Mouse (Mus musculus): ENCODE measurements at regions not wholly inside any gene's neighbourhood (a gene's known extent, or its start where the extent isn't known, plus 50 kb on each side); places are given as distances from the start of the nearest gene placed in this dataset.

DNA sequence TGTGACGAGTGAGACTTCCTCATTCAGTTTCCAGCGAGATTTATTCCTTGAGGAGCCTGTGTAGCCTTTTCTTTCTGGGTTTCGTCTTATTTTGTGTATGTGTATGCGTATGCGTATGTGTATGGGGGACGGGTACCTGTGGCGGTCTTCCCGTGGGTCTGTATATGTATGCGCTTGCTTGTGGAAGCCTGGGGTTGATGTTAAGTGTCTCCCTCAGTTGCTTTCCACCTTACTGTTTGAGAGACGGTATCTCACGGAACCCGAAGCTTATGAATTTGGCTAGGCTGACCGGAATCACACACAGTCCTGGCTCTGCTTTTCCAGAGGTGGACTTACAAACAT, 87.1 kb downstream of the Ankrd50 start:
- no peak for ATAC-seq

DNA sequence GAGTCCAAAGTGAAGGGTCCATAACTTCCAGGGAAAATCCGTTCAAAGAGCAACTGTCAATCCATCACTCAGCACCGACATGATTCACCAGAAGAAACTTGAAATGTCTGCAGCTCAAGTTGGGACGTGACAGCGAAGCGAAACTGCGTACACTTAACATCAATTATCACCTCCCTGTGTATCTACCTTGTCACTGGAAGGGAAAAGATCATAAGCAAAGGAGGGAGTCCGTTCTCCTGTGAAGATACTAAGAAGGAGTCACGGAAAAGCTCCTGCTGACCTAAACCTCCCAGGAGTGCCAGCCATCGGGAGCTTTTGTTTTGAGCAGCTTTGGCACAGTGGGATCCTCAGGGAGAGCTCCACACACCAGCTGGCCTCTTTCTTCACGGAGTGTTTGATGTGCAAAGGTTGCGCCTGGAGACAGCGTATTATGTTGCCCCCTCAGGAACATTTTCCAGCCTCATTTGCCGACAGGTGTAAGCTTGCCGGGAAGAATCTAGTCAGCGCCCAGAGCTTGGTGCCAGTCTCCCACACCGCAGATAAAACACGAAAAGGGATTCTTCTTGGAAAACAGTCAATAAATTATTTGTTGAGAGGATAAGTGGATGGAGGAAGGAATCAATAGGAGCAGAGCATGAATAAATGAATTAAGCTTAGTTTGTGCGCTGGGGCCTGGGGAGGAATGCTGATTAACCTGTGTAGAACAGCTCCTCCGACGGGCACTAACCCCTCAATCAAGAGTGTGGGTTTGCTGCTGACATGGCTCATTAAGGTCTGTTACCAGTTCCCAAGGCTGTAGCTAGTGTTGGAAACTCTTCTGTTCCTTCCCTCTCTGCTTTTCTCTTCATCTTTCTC, 87.7 kb downstream of the Ankrd50 start:
- no peak for ATAC-seq

GRCm38 (mm10) chr3:38394308-38394707, 90.3 kb downstream of the Ankrd50 start:
- peak; percentile 14 for ATAC-seq

- no peak for ATAC-seq
Measured at GRCm38 (mm10) chr3:38389647-38390046, 95.0 kb downstream of the Ankrd50 start.

DNA sequence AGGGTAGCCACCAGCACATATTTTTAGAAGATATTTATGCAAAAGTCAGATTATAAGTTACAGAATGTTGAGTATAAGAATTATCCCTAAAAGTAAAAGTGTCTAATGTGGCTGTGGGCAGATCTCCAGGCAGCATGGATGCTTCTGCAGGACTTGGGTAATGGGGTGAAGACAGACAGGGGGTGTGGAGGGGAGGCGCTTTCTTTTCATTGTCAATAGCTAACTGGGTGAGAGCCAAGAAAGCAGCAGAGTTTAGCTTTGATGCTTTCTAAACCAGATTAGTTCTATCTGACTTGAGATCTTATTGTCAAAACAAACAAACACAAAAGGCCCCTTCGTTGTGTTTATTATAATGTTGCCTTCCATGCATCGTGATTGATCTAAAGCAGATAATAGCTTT, 95.7 kb downstream of the Ankrd50 start:
- no peak for ATAC-seq

- ATAC-seq = no peak
Measured at GRCm38 (mm10) chr3:38382743-38383142, 101.9 kb downstream of the Ankrd50 start.

DNA sequence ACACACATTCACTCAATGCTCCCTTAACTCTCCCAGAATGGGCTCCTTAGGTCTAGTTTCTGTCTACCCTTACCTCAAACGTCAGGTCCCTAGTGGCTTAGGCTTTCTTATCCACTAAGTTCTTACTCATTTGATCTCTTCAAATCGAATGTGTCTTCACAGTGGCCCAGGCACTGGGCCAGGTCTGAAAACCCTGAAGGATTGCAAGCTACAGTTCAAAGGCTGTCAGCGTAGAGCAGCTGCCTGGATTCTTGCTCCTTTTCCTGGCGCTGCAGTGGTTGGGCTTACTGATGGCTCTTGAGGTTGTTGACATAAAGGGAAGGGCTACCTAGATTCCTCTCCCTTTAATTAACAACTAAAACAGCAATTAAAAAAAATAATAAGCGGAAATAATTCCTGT, 103.0 kb downstream of the Ankrd50 start:
- ATAC-seq = no peak

GRCm38 (mm10) chr3:38373690-38374089, 111.0 kb downstream of the Ankrd50 start:
- ATAC-seq = no peak

DNA sequence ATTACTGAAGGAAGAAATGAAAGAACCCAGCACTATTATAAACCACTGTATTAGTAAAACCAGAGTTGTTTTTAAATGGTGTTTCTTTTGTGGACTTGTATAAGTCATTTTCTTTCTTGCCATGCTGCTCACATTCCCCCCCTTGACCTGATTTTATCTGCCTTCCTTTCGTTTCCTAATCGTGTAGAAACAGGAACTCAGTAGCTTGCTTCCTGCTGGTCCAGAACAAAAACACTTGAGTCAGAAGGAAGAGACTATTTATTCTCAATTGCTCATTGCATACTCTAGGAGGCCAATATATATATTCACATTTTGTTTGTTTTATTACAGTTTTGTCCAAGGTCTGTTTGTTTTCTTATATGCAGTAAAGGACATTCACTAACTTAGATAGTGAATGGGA, 112.9 kb downstream of the Ankrd50 start:
- ATAC-seq = peak; percentile 32

DNA sequence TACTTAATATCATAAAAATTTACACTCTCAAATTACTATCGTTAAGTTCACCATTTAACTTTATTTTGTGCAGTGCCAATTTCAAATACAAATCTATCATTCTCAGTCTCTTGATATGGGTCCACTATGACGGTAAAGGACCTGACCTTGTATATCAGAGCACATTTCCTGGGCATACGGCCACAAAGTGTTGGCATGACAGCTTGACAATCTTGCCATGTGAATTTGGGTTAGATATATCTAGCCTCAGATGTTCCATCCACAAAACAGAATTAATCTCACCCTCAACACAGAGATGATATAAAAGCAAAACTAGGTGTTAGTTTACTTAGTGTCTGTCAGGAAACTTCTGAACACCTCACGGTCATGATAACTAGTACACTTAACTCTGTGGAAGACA, 120.8 kb downstream of the Ankrd50 start:
- no peak for ATAC-seq

DNA sequence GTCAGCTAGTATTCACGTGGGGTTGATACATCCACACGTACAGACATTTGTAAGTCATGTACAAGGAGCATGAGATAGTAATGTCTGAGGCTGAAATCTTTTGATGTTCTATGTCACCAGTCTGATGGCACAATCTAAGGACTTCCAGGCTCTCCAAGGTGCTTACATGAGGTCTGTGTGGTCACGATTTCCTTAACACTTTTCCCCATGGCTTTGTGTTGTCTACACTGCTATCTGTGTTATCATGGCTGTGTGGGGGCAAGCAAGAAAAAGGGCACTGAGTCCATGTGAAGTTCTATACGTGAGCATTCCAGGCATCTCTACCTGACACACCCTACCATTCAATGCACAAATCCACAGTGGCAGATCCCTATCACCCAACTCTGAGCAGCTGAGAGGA, 123.2 kb downstream of the Ankrd50 start:
- no peak for ATAC-seq

DNA sequence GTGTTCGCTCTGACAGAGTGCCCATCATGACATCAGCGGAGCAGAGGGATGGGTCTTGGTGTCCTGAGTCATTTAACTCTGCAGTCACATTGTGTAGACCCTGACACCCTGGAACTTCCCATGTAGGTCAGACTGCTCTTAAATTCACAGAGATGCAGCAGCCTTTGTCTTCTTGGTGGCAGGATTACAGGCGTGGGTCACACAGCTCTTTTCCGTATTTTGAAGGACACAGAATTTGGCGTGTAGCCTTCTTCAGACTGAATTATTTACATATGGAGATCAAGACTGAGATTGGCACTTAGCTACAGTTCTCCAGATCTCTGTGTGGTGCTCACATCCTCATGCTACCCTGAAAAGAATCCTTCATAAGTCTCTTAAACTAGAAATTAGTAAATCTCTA, 123.7 kb downstream of the Ankrd50 start:
- ATAC-seq = no peak

DNA sequence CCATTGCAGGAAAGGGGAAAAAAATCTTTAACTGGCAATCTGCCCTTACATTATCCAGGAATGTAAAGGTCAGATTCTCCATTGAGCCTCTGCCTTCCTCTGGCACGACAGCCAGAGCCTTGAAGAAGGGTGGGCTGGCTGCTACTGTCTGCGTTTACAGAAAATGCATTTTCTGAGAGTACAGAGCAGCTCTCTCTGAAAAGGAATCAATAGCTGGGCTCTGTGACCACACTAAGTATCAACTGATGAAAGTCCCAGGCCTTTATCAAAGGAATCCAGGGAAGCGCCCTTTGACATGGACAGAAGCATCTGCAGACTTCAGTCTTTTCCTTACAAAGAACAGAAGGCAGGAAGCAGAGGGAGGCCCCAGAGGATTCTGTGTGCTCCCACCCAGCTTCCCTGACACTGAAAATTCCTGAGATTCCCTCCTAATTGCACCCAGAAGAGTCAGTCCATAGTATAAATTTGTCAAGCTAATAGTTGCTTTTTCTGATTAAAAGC, 124.2 kb downstream of the Ankrd50 start:
- no peak for ATAC-seq

GRCm38 (mm10) chr3:38357905-38358491, 126.6 kb downstream of the Ankrd50 start:
- ATAC-seq = no peak

- ATAC-seq = no peak
Measured at GRCm38 (mm10) chr3:38344283-38344682, 140.4 kb downstream of the Ankrd50 start.

DNA sequence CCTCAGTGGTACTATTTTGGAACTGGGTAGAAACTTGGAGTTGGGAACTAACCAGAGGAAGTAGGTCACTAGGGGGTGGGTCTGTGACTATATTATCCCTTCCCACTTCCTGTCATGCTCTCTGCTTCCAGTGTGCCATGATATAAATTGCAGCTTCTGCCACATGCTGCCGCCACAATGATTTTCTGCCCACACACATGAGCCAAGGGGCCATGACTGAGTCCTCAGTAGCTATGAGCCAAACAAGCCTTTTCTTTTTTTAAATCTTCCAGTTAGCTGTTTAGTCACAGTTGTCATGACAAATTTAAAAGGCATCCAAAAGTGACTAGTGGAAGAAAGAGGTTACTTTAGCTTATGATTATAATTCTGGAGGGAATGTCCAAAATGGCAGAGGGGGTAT, 143.0 kb downstream of the Ankrd50 start:
- ATAC-seq = no peak

- no peak for ATAC-seq
Measured at GRCm38 (mm10) chr3:38333321-38333910, 151.2 kb downstream of the Ankrd50 start.

- no peak for ATAC-seq
Measured at GRCm38 (mm10) chr3:38331169-38331568, 153.5 kb downstream of the Ankrd50 start.

DNA sequence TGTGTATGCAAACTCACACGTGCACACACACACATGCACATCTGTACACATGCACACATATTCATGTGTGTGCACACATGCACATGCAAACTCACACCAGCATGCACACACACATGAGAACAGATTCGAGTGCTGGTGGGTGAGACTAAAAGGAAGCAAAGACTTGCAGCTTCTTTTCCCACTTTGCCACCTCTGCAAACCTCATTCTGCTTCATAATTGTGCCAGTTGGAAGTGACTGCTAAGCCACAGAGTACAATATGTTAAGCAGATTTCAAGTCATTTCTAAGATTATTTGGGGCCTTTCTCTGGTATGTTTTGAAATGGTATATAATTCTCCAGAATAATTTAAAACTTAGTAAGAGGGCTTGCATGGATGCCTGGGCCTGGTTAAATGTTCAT, 157.4 kb downstream of the Ankrd50 start:
- ATAC-seq = no peak

DNA sequence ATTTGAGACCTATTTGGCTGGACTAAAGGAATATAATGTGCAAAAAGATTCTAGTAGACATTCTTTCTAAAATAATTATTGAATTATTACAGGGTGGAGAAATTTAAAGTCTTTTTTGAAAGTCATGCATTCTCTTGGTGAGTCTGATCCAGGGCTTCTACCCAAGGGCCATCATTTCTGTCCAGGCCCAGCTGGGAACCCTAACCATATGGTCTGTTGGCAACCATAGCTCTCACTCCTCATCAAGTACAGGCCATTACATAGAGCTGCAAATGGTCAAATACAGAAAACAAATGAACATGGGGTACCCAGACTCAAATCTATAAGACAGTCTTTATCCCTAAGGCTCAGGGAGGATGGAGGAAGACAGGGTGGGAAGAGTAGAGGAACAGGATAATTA, 158.4 kb downstream of the Ankrd50 start:
- ATAC-seq = no peak

GRCm38 (mm10) chr3:38324663-38325062, 160.0 kb downstream of the Ankrd50 start:
- ATAC-seq = no peak

DNA sequence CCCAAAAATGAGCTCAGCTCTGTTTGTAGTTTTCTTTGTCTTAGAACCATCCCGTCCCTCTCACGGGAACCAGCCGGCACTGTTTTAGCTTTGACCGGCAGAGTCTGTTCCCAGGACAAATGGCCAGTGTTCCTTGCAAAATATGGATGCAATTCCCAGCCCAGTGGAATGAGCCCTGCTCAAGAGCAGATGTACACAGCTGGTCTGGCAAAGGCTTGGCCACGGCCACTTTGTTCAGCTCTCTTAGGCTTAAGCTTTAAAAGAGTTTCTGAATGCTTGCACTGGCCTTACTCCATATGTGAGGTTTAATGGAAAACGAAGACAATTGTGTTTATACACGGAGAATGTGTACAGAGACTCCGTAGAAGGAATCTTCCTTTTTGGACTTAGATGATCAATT, 162.2 kb downstream of the Ankrd50 start:
- ATAC-seq = no peak

- ATAC-seq = no peak
Measured at GRCm38 (mm10) chr3:38321620-38322019, 163.0 kb downstream of the Ankrd50 start.

- ATAC-seq = no peak
Measured at GRCm38 (mm10) chr3:38320998-38321397, 163.6 kb downstream of the Ankrd50 start.

All from activated CD4-positive, CD25-positive, alpha-beta regulatory T cell, adult 4 months (primary cell).